Mouse (Mus musculus) G1E (cell line): Measurements from ENCODE around the gene Hoxa11.

ENCODE experiments used
- CTCF ChIP-seq: IDR thresholded peaks from 2 replicates; pipeline ENCODE4 v1.5.1; 2012; ENCODE audit warnings: low read depth, low read length, inconsistent platforms, mixed read lengths
- GATA1 ChIP-seq: IDR thresholded peaks from 2 replicates; pipeline ENCODE4 v1.6.1; 2012; ENCODE audit warnings: borderline replicate concordance, low read length, inconsistent platforms, mixed read lengths
- GATA2 ChIP-seq: IDR thresholded peaks from 2 replicates; pipeline ENCODE4 v1.6.1; 2012; ENCODE audit warnings: low read depth, low read length, inconsistent platforms, borderline replicate concordance
- TAL1 ChIP-seq: conservative IDR thresholded peaks from 2 replicates; pipeline ENCODE4 v1.6.1; 2012; ENCODE audit warnings: low read depth, low read length, inconsistent platforms, mixed read lengths

GRCm38 (mm10) chr6:52216691-52217458 is 28.7 kb downstream of the Hoxa11 start:
- TF ChIP-seq CTCF = no peak
- no peak for TF ChIP-seq GATA2
- TF ChIP-seq TAL1 = no peak
- no peak for TF ChIP-seq GATA1
